Mouse (Mus musculus): ENCODE measurements around the gene Ufsp1.
A peak's percentile ranks its signal among the peaks of the same experiment; 100 is the strongest.

The Ufsp1 gene

GRCm38 (mm10) chr5:137333512-137334174 lies 39.2 kb downstream of the Ufsp1 start, which contains the start of gene Slc12a9:
Gene Slc12a9 (minus strand): TSS chr5:137333597.
- DNase-seq (ENCODE audit: low read depth, low spot score), result peak; percentile 81

DNA sequence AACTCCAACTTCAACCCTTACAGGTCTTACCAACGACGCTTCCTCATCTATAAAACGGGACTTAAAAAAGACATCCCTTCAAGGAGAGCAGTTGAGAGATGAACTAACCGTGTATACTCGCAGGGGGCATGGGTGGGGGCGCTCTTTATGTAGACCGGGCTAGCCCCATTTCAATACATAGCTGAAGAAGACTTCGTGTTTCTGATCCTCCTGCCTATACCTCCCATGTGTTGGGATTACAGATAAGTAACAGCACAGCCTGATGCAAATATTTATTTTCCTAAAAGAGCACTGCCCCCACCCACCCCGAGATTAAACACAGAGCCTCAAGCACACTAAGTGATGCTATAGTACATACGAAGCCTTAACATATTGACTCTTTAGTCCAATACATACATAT lies 39.9 kb downstream of the Ufsp1 start:
- no peak for DNase-seq (ENCODE audit: low read depth, low spot score)

DNA sequence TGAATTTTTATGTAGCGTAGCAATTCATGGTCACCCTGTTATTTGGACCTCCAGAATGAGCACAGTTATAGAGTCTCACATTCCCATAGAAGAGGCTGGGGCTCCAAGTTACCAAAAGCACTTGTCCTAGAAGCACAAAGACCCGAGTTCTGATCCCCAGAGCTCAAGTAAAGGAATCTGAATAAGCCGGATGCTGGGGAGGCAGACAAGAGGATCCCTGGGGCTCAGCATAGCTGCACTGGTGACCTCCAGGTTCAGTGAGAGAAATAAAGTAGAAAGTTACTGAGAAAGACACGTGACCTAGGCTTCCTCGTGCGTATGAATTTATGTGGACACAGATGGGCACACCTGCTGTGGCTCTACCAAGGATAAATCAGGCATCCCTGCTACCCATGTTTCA lies 40.6 kb downstream of the Ufsp1 start:
- no peak for DNase-seq (ENCODE audit: low read depth, low spot score)

DNA sequence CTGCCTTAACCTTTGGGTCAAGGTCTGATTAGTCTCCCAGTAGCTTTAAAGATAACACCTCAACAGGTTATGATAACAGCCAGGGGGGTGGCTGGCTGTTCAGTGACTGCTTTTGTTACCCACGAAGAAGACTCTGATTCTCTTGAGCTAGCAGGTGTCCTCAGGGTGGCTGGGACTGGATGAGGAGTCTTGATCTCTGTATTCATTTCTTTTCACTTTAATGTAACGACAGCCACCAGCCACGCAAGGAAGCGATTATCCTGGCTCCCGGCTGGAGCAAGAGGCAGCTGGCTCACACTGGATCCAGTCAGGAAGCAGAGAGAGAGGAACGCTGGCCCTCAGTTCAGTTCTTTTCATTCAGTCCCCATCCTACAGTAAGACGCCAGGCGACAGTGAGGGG lies 42.8 kb downstream of the Ufsp1 start:
- DNase-seq (ENCODE audit: low read depth, low spot score), result no peak

GRCm38 (mm10) chr5:137338256-137338655 lies 43.8 kb downstream of the Ufsp1 start:
- DNase-seq (ENCODE audit: low read depth, low spot score), result peak; percentile 90

DNA sequence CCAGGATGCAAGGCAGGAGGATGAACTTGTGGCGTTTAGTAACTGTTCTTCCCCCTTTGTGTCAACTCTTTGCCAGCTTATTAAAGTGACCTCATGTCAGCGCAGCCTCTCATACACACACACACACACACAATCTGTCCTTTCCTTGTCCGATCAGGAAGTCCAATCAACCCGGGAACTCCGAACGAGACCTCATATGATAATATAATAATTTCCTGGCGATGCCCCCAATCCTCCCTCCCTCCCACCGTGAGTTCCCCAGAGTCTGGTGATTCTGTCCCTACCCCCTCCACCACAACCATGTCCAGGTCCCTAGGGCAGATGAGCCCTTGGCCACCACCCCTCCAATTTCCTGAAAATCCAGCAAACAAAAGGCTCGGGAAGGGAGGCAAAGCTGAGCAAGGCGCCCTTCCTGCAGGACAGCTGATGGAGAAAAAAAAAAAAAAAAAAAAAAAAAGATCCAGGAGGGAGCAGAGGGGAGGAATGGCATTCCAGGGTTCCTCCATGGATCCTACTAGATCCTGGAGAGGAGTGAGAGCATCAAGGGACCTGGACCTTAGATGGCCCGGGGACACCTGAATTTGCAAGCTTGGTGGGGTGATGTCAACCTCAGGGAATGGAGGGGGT lies 44.3 kb downstream of the Ufsp1 start:
- peak; percentile 53 for DNase-seq (ENCODE audit: low read depth, low spot score)

DNA sequence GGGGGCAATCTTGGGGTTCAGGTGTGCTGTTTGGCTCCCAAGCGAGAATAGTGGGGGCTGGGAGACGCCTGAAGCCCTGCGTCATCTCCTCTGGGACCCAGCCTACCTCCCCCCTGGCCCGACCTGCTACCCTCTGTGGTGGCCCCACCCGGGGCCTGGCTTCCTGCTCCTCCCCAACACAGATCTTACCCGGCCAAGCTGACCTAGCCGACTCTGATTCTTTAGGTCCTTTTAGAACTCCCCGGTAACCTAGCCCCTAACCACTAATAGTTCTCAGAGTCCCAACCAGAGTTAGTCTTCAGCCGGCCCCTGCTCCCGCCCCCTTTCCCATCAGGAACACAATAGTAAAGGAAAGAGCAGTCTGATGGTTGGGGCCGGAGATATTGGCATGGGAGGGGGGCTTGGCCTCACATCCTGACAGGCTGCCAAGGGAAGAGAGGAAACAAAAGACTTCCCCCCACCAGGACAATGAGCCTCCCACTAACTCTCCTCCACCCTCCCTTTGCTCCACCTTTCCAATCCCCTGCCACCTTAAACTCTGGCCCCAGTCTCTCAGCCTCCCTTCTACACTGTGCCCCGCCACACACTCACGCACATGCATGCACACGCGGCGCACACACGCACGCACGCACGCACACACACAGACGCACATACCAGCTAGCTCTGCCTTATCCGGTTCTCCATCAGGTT lies 45.0 kb downstream of the Ufsp1 start:
- peak; percentile 21 for DNase-seq (ENCODE audit: low read depth, low spot score)

DNA sequence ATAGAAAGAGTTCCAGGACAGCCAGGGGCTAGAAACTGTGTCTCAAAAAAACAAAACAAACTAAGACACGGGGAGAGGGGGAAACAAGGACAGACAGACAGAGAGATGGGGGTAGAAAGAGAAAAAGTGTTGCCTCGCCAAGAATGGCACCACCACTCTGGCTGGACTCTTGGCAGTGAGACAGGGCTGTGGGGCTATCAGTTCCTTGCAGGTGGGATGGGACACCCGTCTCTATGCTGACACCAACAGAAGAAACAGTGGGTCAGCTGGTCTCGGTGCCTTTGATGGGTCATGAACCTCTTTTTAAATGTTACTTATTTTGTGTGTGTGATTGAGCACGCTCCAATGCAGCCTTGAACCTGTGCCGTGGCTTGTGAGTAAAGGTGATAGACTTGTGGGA lies 45.8 kb downstream of the Ufsp1 start:
- no peak for DNase-seq (ENCODE audit: low read depth, low spot score)

DNA sequence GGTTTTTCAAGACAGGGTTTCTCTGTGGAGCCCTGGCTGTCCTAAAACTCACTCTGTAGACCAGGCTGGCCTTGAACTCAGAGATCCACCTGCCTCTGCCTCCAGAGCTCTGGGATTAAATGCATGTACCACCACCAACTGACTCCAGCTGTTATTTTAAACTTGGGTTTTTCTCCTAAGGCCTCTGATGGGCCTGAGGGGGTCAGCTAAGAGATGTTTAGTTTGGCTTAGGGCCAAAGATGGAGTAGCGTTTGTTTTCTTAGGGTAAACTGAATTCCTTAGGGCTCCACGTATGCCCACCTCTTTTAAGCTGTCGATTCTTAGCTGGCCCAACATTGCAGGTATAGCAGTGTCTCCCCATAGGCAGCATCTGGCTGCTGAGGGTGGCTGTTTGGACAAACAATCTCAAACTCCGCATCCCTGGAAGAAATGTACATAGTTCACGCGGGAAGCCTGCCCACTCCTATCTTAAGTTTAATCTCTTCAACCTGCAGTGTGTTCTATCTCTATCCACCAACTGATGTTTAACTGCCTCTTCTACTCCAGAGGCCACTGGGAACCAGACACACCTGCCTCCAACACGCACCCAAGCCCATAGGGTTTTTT lies 48.1 kb downstream of the Ufsp1 start:
- DNase-seq (ENCODE audit: low read depth, low spot score), result no peak

GRCm38 (mm10) chr5:137343412-137343811 lies 49.0 kb downstream of the Ufsp1 start:
- DNase-seq (ENCODE audit: low read depth, low spot score), result no peak

DNA sequence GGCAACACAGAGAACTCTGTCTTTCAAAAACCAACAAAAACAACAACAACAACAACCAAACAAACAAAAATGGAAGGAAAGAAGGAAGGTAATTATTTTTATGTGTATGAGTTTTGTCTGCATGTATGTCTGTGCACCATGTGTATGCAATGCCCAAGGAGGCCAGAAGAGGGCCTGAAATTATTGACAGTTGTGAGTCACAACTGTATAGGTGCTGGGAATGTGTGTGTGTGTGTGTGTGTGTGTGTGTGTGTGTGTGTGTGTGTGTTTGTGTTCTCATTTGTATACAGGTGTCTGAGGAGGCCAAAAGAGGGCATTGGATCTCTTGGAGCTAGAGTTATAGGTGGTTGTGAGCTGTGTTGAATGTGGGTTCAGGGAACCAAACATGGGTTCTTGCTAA lies 49.4 kb downstream of the Ufsp1 start:
- DNase-seq (ENCODE audit: low read depth, low spot score), result no peak
